Mouse (Mus musculus) kidney, postnatal 0 days (tissue): ENCODE results near the gene Arhgap19. TPM values are rescaled to one million over a fixed set of nuclear protein-coding genes. Genes with fewer than 3 reads are reported as not detected.
A peak's percentile ranks its signal among the peaks of the same experiment; 100 is the strongest.

Experiments used
- ATAC-seq: fragments of 200-750 bp; cut with Nextera tagmentation; replicated peaks from 2 replicates; pipeline ENCODE4 v1.8.0; 2017; ENCODE audit warnings: low read depth, moderate number of reproducible peaks, moderate TSS enrichment, moderate library complexity; ENCODE audit not compliant: low FRiP score
- DNase-seq: peaks from one replicate; pipeline ENCODE4 v3.0.0-alpha.2; 2016; ENCODE audit warnings: low spot score
- H3K27ac ChIP-seq: fragments of 300-500 bp; sonication (generic); 2 replicates; pipeline ENCODE4 v1.5.1; 2014; ENCODE audit warnings: mild to moderate bottlenecking
- H3K27me3 ChIP-seq: fragments of 300-500 bp; sonication (generic); 2 replicates; pipeline ENCODE4 v1.6.1; 2014; ENCODE audit warnings: low read length, mixed read lengths; ENCODE audit not compliant: insufficient read depth
- H3K36me3 ChIP-seq: fragments of 300-500 bp; sonication (generic); 2 replicates; pipeline ENCODE4 v1.6.1; 2014; ENCODE audit warnings: low read length, mixed read lengths; ENCODE audit not compliant: insufficient read depth
- H3K4me1 ChIP-seq: fragments of 300-500 bp; sonication (generic); replicated peaks from 2 replicates; pipeline ENCODE4 v1.6.1; 2014; ENCODE audit warnings: antibody characterized with exemption, low read length, mixed read lengths; ENCODE audit not compliant: insufficient read depth
- H3K4me2 ChIP-seq: fragments of 300-500 bp; sonication (generic); 2 replicates; pipeline ENCODE4 v1.6.1; 2014; ENCODE audit warnings: mild to moderate bottlenecking, low read length, moderate library complexity, mixed read lengths
- H3K4me3 ChIP-seq: fragments of 300-500 bp; sonication (generic); replicated peaks from 2 replicates; pipeline ENCODE4 v1.5.1; 2014; ENCODE audit warnings: low read depth, low read length
- H3K9ac ChIP-seq: fragments of 300-500 bp; sonication (generic); 2 replicates; pipeline ENCODE4 v1.6.1; 2014; ENCODE audit warnings: low read depth, low read length
- H3K9me3 ChIP-seq: fragments of 300-500 bp; sonication (generic); replicated peaks from 2 replicates; pipeline ENCODE4 v1.6.1; 2016; ENCODE audit warnings: low read length, inconsistent platforms, mixed read lengths
- CTCF ChIP-seq: IDR thresholded peaks from 2 replicates; pipeline ENCODE4 v1.5.1; 2016; ENCODE audit warnings: antibody characterized with exemption, low read depth, mild to moderate bottlenecking, moderate library complexity
- WGBS: fragments of 180-500 bp; shearing (Covaris S2); extraction: QIAGEN DNeasy Blood & Tissue Kit; methylation state at CpG from one replicate; pipeline ENCODE4 v1.1.7; 2014; 5-methylcytosine and 5-hydroxymethylcytosine counted together
- polyA plus RNA-seq: library from polyadenylated mRNA; unstranded; fragments of >200 nt; fragmentation: Nextera tagmentation; extraction: Ambion mirVana; gene quantifications from 2 replicates; pipeline ENCODE4 v1.2.1, GENCODE M21; 2015

Arhgap19 gene
- polyA plus RNA-seq, 1 experiment from 2014 or later, result 9.5 TPM

- no peak overlapping the region for H3K4me3 ChIP-seq
- H3K27ac ChIP-seq, result no peak overlapping the region
- no peak overlapping the region for H3K9ac ChIP-seq
- no peaks in the 10 kb centered on the region for H3K27me3 ChIP-seq
- WGBS, result 70% methylated on average over 3 of the region's 3 CpGs
- ATAC-seq, result no peak
- no peak for DNase-seq
- no peak for TF ChIP-seq CTCF
- H3K36me3 ChIP-seq, result no peaks in the 10 kb centered on the region
- H3K4me1 ChIP-seq, result peaks cover 10% of the 10 kb centered on the region
- H3K9me3 ChIP-seq, result no peaks in the 10 kb centered on the region
- peak overlapping the region; percentile 98; the same call in 1 of the 2 replicates for H3K4me2 ChIP-seq
These were observed 27.1 kb upstream of the Arhgap19 start for GRCm38 (mm10) chr19:41828941-41829340.

GRCm38 (mm10) chr19:41826529-41826928, 24.7 kb upstream of the Arhgap19 start:
- Histone ChIP-seq H3K9me3 (no peaks in the 10 kb centered on the region), H3K36me3 (no peaks in the 10 kb centered on the region), H3K9ac (no peak overlapping the region), H3K4me2 (no peak overlapping the region), H3K4me3 (no peak overlapping the region), H3K27ac (no peak overlapping the region), H3K4me1 (peaks cover 7% of the 10 kb centered on the region), H3K27me3 (no peaks in the 10 kb centered on the region)
- 63% methylated on average over 3 of the region's 3 CpGs for WGBS
- DNase-seq (no peak), ATAC-seq (no peak)
- no peak for TF ChIP-seq CTCF

GRCm38 (mm10) chr19:41824950-41825349, 23.1 kb upstream of the Arhgap19 start:
- Histone ChIP-seq H3K27ac (no peak overlapping the region), H3K9me3 (no peaks in the 10 kb centered on the region), H3K9ac (no peak overlapping the region), H3K36me3 (no peaks in the 10 kb centered on the region), H3K4me3 (no peak overlapping the region), H3K4me2 (no peak overlapping the region), H3K4me1 (no peaks in the 10 kb centered on the region), H3K27me3 (no peaks in the 10 kb centered on the region)
- DNase-seq (no peak), ATAC-seq (no peak)
- 86% methylated on average over 5 of the region's 5 CpGs for WGBS
- no peak for TF ChIP-seq CTCF

GRCm38 (mm10) chr19:41822589-41822988, 20.7 kb upstream of the Arhgap19 start:
- no peak for TF ChIP-seq CTCF
- DNase-seq, result no peak
- 93% methylated on average over 1 of the region's 1 CpGs for WGBS
- Histone ChIP-seq H3K27ac (no peak overlapping the region), H3K9ac (no peak overlapping the region), H3K36me3 (no peaks in the 10 kb centered on the region), H3K4me1 (no peaks in the 10 kb centered on the region), H3K4me3 (no peak overlapping the region), H3K9me3 (no peaks in the 10 kb centered on the region), H3K27me3 (no peaks in the 10 kb centered on the region), H3K4me2 (no peak overlapping the region)
- ATAC-seq, result no peak

GRCm38 (mm10) chr19:41821436-41821835, 19.6 kb upstream of the Arhgap19 start:
- no peak for ATAC-seq

GRCm38 (mm10) chr19:41818749-41819148, 16.9 kb upstream of the Arhgap19 start:
- Histone ChIP-seq H3K4me1 (no peaks in the 10 kb centered on the region), H3K4me2 (no peak overlapping the region), H3K27me3 (no peaks in the 10 kb centered on the region), H3K36me3 (no peaks in the 10 kb centered on the region), H3K9me3 (no peaks in the 10 kb centered on the region), H3K4me3 (no peak overlapping the region), H3K27ac (no peak overlapping the region), H3K9ac (no peak overlapping the region)
- no peak for ATAC-seq
- no peak for TF ChIP-seq CTCF
- WGBS, result 85% methylated on average over 4 of the region's 4 CpGs
- no peak for DNase-seq

More at GRCm38 (mm10) chr19:41821436-41821835, 19.6 kb upstream of the Arhgap19 start:
- 11% methylated on average over 5 of the region's 5 CpGs for WGBS
- H3K4me1 ChIP-seq, result no peaks in the 10 kb centered on the region
- H3K9me3 ChIP-seq, result no peaks in the 10 kb centered on the region
- H3K4me2 ChIP-seq, result no peak overlapping the region
- H3K9ac ChIP-seq, result no peak overlapping the region
- DNase-seq, result no peak
- no peaks in the 10 kb centered on the region for H3K36me3 ChIP-seq
- H3K27me3 ChIP-seq, result no peaks in the 10 kb centered on the region
- no peak overlapping the region for H3K4me3 ChIP-seq
- H3K27ac ChIP-seq, result no peak overlapping the region
- no peak for TF ChIP-seq CTCF

GRCm38 (mm10) chr19:41817325-41817724, 15.5 kb upstream of the Arhgap19 start:
- no peak for DNase-seq
- Histone ChIP-seq H3K9ac (no peak overlapping the region), H3K27me3 (no peaks in the 10 kb centered on the region), H3K36me3 (no peaks in the 10 kb centered on the region), H3K4me2 (no peak overlapping the region), H3K9me3 (no peaks in the 10 kb centered on the region), H3K27ac (no peak overlapping the region), H3K4me1 (no peaks in the 10 kb centered on the region), H3K4me3 (no peak overlapping the region)
- WGBS, result 39% methylated on average over 10 of the region's 10 CpGs
- no peak for TF ChIP-seq CTCF
- no peak; the same call in 1 of the 2 replicates for ATAC-seq
